Mouse (Mus musculus): ENCODE results near the gene Mcur1. TPM values are rescaled to one million over a fixed set of nuclear protein-coding genes. Genes with fewer than 3 reads are reported as not detected.

The Mcur1 gene
- polyA plus RNA-seq, 1 experiment from 2014 or later: 9.0 TPM

GRCm38 (mm10) chr13:43560458-43561411 is 744 bp upstream of the Mcur1 start:
- no peaks in the 10 kb centered on the region for H3K36me3 ChIP-seq
- peaks cover 50% of the 10 kb centered on the region for H3K4me1 ChIP-seq
- peak overlapping the region; percentile 91 for H3K27ac ChIP-seq
- H3K27me3 ChIP-seq (replicated peaks): no peaks in the 10 kb centered on the region
- H3K9me3 ChIP-seq (replicated peaks): no peaks in the 10 kb centered on the region
- peak overlapping the region; percentile 79 for H3K9ac ChIP-seq
- peak overlapping the region; percentile 91 for H3K4me2 ChIP-seq
- H3K4me3 ChIP-seq: peak overlapping the region; percentile 75
- no peak for ATAC-seq
- 6% methylated on average over 18 of the region's 18 CpGs for WGBS (ENCODE audit: insufficient replicate concordance)

GRCm38 (mm10) chr13:43558959-43559358 is 1.0 kb downstream of the Mcur1 start:
- Histone ChIP-seq H3K4me3 (peak overlapping the region; percentile 75), H3K9ac (peak overlapping the region; percentile 79), H3K4me2 (peak overlapping the region; percentile 91), H3K4me1 (peaks cover 40% of the 10 kb centered on the region), H3K27ac (no peak overlapping the region), H3K36me3 (peaks cover 14% of the 10 kb centered on the region; the same call in 1 of the 2 replicates), H3K9me3 (replicated peaks) (no peaks in the 10 kb centered on the region), H3K27me3 (replicated peaks) (no peaks in the 10 kb centered on the region)
- WGBS (ENCODE audit: insufficient replicate concordance): 28% methylated on average over 6 of the region's 6 CpGs
- ATAC-seq: no peak

GRCm38 (mm10) chr13:43558357-43558756 is 1.6 kb downstream of the Mcur1 start:
- 72% methylated on average over 6 of the region's 6 CpGs for WGBS (ENCODE audit: insufficient replicate concordance)
- Histone ChIP-seq H3K9me3 (replicated peaks) (no peaks in the 10 kb centered on the region), H3K27me3 (replicated peaks) (no peaks in the 10 kb centered on the region), H3K36me3 (peaks cover 16% of the 10 kb centered on the region), H3K4me2 (peak overlapping the region; percentile 91), H3K4me3 (no peak overlapping the region), H3K27ac (no peak overlapping the region), H3K4me1 (peaks cover 40% of the 10 kb centered on the region), H3K9ac (no peak overlapping the region)
- ATAC-seq: no peak

GRCm38 (mm10) chr13:43556913-43557542 is 3.0 kb downstream of the Mcur1 start:
- Histone ChIP-seq H3K27ac (no peak overlapping the region), H3K4me3 (no peak overlapping the region), H3K9me3 (replicated peaks) (no peaks in the 10 kb centered on the region), H3K4me2 (no peak overlapping the region), H3K9ac (no peak overlapping the region), H3K36me3 (peaks cover 26% of the 10 kb centered on the region), H3K4me1 (peaks cover 40% of the 10 kb centered on the region), H3K27me3 (replicated peaks) (no peaks in the 10 kb centered on the region)
- 80% methylated on average over 9 of the region's 9 CpGs for WGBS (ENCODE audit: insufficient replicate concordance)
- no peak for ATAC-seq

GRCm38 (mm10) chr13:43555321-43555720 is 4.7 kb downstream of the Mcur1 start:
- WGBS (ENCODE audit: insufficient replicate concordance): 86% methylated on average over 9 of the region's 9 CpGs
- no peaks in the 10 kb centered on the region for H3K27me3 ChIP-seq (replicated peaks)
- H3K4me1 ChIP-seq: peaks cover 27% of the 10 kb centered on the region
- no peak overlapping the region for H3K4me2 ChIP-seq
- H3K36me3 ChIP-seq: peaks cover 38% of the 10 kb centered on the region
- H3K9ac ChIP-seq: no peak overlapping the region
- H3K4me3 ChIP-seq: no peak overlapping the region
- ATAC-seq: no peak
- no peak overlapping the region for H3K27ac ChIP-seq
- H3K9me3 ChIP-seq (replicated peaks): no peaks in the 10 kb centered on the region

GRCm38 (mm10) chr13:43554827-43555226 is 5.2 kb downstream of the Mcur1 start:
- H3K36me3 ChIP-seq: peaks cover 43% of the 10 kb centered on the region
- WGBS (ENCODE audit: insufficient replicate concordance): 55% methylated on average over 7 of the region's 7 CpGs
- H3K9ac ChIP-seq: no peak overlapping the region
- H3K4me2 ChIP-seq: no peak overlapping the region
- H3K4me3 ChIP-seq: no peak overlapping the region
- H3K9me3 ChIP-seq (replicated peaks): no peaks in the 10 kb centered on the region
- ATAC-seq: no peak
- H3K27me3 ChIP-seq (replicated peaks): no peaks in the 10 kb centered on the region
- no peak overlapping the region for H3K27ac ChIP-seq
- H3K4me1 ChIP-seq: peaks cover 27% of the 10 kb centered on the region

- Histone ChIP-seq H3K27me3 (replicated peaks) (no peaks in the 10 kb centered on the region), H3K9me3 (replicated peaks) (no peaks in the 10 kb centered on the region), H3K4me1 (peaks cover 5% of the 10 kb centered on the region; the same call in 1 of the 2 replicates), H3K4me3 (no peak overlapping the region), H3K36me3 (peaks cover 54% of the 10 kb centered on the region), H3K27ac (no peak overlapping the region), H3K9ac (no peak overlapping the region), H3K4me2 (no peak overlapping the region)
- ATAC-seq: no peak
- 78% methylated on average over 8 of the region's 8 CpGs for WGBS (ENCODE audit: insufficient replicate concordance)
Observed at GRCm38 (mm10) chr13:43550676-43551075, 9.3 kb downstream of the Mcur1 start.

GRCm38 (mm10) chr13:43549870-43550269 is 10.1 kb downstream of the Mcur1 start:
- WGBS (ENCODE audit: insufficient replicate concordance): 71% methylated on average over 7 of the region's 7 CpGs
- no peaks in the 10 kb centered on the region for H3K9me3 ChIP-seq (replicated peaks)
- peaks cover 52% of the 10 kb centered on the region for H3K36me3 ChIP-seq
- no peak overlapping the region for H3K4me2 ChIP-seq
- no peak overlapping the region for H3K27ac ChIP-seq
- ATAC-seq: no peak
- H3K4me1 ChIP-seq: no peaks in the 10 kb centered on the region
- no peaks in the 10 kb centered on the region for H3K27me3 ChIP-seq (replicated peaks)
- no peak overlapping the region for H3K4me3 ChIP-seq
- no peak overlapping the region for H3K9ac ChIP-seq

GRCm38 (mm10) chr13:43549078-43549698 is 10.8 kb downstream of the Mcur1 start:
- Histone ChIP-seq H3K4me3 (no peak overlapping the region), H3K27ac (no peak overlapping the region), H3K36me3 (peaks cover 53% of the 10 kb centered on the region), H3K9ac (no peak overlapping the region), H3K4me1 (no peaks in the 10 kb centered on the region), H3K9me3 (replicated peaks) (no peaks in the 10 kb centered on the region), H3K27me3 (replicated peaks) (no peaks in the 10 kb centered on the region), H3K4me2 (no peak overlapping the region)
- 80% methylated on average over 11 of the region's 11 CpGs for WGBS (ENCODE audit: insufficient replicate concordance)
- ATAC-seq: no peak

- Histone ChIP-seq H3K9ac (no peak overlapping the region), H3K27me3 (replicated peaks) (no peaks in the 10 kb centered on the region), H3K4me2 (no peak overlapping the region), H3K36me3 (peaks cover 54% of the 10 kb centered on the region), H3K4me3 (no peak overlapping the region), H3K4me1 (no peaks in the 10 kb centered on the region), H3K9me3 (replicated peaks) (no peaks in the 10 kb centered on the region), H3K27ac (no peak overlapping the region)
- no peak for ATAC-seq
- WGBS (ENCODE audit: insufficient replicate concordance): 71% methylated on average over 5 of the region's 5 CpGs
Observed at GRCm38 (mm10) chr13:43548617-43549016, 11.4 kb downstream of the Mcur1 start.

- no peaks in the 10 kb centered on the region for H3K27me3 ChIP-seq (replicated peaks)
- no peak overlapping the region for H3K9ac ChIP-seq
- no peak for ATAC-seq
- H3K9me3 ChIP-seq (replicated peaks): no peaks in the 10 kb centered on the region
- H3K4me1 ChIP-seq: no peaks in the 10 kb centered on the region
- H3K4me3 ChIP-seq: no peak overlapping the region
- no peak overlapping the region for H3K4me2 ChIP-seq
- 25% methylated on average over 3 of the region's 3 CpGs for WGBS (ENCODE audit: insufficient replicate concordance)
- no peak overlapping the region for H3K27ac ChIP-seq
- H3K36me3 ChIP-seq: peaks cover 44% of the 10 kb centered on the region
Observed at GRCm38 (mm10) chr13:43546861-43547260, 13.1 kb downstream of the Mcur1 start.

All from liver, embryonic 12.5 days (tissue).